Mouse (Mus musculus) adrenal gland, adult (tissue): Measurements from ENCODE around the gene Ddx23.
A peak's percentile ranks its signal among the peaks of the same experiment; 100 is the strongest.

Source experiments
- DNase-seq, 2 experiments: peaks; one replicate each; pipeline ENCODE4 v3.0.0; 2022 to 2023; ENCODE audit warnings: low spot score in 1 of 2; ENCODE audit not compliant: inconsistent age in 2 of 2

Ddx23 gene

DNA sequence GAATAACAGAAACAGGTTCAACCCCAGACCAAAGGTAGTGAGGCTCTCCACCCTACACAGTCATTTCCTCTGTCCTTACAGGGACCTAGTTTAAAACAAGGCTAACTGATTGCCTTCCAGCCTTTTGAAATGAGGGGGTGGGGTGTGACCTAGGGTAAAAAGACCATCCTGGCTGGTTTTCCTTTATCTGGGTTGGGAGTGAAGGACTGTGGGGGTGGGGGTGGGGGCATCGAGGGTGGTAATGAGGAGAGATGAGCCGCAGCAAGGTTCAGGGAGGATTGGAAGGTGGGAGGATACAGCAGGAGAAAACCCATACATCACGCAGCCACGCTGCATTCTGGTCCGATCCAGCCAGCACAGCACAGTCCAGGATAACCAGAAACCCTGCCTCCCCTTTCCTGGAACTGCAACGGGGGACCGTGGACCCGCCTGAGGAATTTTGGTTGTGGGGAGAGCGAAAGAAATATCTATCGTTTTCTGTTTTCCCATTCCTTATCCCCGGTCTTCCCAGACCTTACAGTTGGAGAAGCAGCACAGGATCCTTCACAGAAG is 12.4 kb upstream of the Ddx23 start:
- DNase-seq, result no peak

DNA sequence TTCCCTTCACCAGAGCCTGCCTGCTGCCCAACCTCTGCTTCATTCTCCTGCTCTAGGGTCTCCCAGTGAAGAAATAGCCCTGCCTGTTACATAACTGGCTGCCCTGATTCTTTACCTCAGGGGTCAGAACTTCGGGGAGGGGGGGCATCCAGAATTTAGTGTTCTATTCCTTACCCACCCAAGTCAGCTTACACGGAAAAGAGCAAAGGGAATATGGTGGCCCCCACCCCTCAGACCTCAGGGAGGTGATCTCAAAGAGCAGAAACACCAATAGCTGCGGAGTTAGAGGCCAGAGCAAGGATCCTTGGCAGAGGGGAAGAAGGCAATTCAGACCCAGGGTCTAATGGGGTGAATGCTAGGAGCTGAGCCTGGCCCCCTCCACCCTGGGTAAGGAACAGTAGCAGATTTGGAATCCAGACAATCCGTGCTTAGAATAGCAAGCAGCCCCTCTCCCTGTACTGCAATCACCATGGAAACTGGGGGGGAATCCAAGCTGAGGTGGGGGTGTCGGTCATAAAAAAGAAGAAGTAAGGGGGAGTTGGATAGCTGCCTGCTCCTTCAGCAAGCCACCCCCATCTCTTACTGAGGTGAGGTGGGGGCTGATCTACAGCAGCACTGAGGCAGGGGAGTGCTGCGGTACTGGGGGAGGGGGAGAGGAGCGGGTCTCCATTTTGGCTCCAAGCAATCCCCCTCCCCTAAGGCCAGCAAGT is 11.7 kb upstream of the Ddx23 start:
- DNase-seq, result no peak

GRCm38 (mm10) chr15:98673732-98674131 is 11.0 kb upstream of the Ddx23 start:
- no peak for DNase-seq

- DNase-seq, result peak; percentile 77 to 79
Measured at GRCm38 (mm10) chr15:98672592-98672991, 9.9 kb upstream of the Ddx23 start.

- peak in 1 of 2 experiments; percentile 70 for DNase-seq
Measured at GRCm38 (mm10) chr15:98664042-98664907, 1.6 kb upstream of the Ddx23 start.

- DNase-seq, result no peak
Measured at GRCm38 (mm10) chr15:98662198-98662566, 512 bp downstream of the Ddx23 start.

- peak in 1 of 2 experiments; percentile 26 for DNase-seq
Measured at GRCm38 (mm10) chr15:98656982-98657751, 5.5 kb downstream of the Ddx23 start.

GRCm38 (mm10) chr15:98652174-98652573 is 10.5 kb downstream of the Ddx23 start:
- no peak for DNase-seq

DNA sequence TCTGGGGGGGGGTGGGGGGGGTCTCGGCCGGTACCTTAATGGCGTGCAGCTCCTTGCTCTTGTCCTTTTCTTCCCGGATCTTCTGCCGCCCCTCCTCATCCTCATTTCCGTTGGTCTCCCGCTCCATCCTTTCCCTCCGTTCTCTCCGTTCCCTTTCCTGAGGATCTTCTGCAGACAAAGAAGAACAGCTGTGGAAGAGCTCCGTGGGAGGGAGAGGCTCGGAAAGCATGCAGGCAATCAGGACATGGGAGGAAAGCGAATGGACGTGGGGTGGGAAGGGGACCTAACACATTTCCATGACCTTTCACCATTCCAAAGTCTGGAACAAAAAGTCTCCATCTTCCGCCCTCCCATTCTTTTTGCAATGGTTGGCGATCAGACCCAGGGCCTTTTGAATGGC is 11.3 kb downstream of the Ddx23 start:
- no peak for DNase-seq

GRCm38 (mm10) chr15:98648071-98648470 is 14.6 kb downstream of the Ddx23 start:
- no peak for DNase-seq

DNA sequence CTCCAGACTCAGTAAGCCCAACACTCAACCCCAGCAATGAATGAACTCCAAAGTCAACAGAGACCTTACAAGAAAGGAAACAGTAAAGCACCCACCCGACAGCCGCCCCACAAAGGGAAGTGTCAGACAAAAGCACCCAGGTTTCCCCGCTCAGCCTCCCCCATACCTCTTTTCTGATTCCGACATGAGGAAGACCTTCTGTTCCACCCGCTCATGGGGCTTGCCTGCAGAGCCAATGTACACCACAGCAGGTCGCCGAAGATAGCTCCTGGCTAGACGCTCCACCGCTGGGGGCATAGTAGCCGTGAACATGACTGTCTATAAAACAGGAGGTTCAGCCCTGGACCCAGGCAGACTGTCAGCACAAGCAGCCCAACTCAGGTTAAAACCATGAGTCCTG is 15.4 kb downstream of the Ddx23 start:
- no peak for DNase-seq

- DNase-seq, result no peak
Measured at GRCm38 (mm10) chr15:98646737-98647136, 16.0 kb downstream of the Ddx23 start.

DNA sequence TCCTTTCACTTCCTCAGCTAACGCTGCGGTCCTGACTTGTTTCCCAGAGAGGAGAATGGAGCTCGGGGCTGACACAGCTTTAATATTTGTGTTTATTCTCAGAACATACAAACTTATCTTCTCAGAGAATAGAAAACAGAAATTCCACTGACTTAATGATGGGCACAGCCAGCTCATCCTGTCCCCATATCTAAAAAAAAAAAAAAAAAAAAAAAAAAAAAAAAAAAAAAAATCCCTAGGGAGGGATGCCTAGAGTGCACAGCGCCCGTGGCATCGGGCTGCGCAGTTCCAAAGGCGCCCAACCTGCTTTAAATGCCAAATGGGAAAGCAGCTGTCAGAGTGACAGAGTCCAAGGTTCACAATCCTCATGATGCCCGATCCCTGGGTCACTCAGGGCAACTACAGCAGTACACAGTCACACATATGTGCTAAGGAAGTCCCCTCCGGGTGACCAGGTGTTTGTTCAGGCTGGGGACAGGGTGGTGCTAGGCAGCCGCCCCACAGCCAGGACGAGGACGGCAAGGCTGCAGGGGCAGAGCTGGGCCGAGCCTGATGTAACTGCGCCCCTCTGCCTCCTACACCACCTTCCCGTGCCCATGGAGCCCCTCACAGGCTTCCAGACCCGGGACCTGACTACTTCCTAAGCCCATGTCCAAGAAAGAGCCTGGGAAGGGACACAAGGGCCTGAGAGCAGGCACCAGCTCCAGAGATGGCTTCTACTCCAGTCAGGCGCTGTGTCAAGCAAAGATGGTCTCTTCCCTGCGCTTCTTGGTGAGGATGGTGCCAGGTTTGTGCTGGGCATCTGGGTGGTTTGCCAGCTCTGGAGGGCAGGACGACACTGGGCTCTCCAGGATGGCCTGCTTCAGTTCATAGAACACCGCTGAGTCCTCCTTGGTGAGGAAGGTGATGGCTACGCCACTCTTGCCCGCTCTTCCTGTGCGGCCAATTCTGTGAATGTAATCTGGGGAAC is 17.4 kb downstream of the Ddx23 start:
- no peak for DNase-seq

GRCm38 (mm10) chr15:98644406-98644805 is 18.3 kb downstream of the Ddx23 start:
- no peak for DNase-seq

GRCm38 (mm10) chr15:98640157-98640556 is 22.5 kb downstream of the Ddx23 start:
- DNase-seq, result no peak

- DNase-seq, result no peak
Measured at GRCm38 (mm10) chr15:98637155-98637554, 25.5 kb downstream of the Ddx23 start.

DNA sequence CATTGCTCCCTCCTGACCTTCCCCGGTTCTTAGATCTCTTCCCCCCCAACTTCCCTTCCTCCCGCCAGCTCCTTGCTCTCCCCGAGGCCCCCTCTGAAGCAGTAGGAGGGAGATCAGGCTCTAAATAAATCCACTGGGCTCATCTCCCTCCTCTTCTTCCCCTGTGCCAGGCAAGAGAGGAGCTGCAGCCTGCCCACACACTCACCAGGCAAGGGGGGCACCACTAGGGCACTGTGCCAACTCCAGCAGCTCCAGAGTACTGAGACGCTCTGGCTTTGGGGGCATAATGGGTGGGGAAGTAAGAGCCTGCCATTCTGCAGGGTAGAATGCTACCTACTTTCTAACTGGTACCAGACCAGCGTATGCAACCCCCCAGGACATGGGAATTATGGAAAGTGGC is 26.2 kb downstream of the Ddx23 start:
- peak in 1 of 2 experiments; percentile 14 for DNase-seq

DNA sequence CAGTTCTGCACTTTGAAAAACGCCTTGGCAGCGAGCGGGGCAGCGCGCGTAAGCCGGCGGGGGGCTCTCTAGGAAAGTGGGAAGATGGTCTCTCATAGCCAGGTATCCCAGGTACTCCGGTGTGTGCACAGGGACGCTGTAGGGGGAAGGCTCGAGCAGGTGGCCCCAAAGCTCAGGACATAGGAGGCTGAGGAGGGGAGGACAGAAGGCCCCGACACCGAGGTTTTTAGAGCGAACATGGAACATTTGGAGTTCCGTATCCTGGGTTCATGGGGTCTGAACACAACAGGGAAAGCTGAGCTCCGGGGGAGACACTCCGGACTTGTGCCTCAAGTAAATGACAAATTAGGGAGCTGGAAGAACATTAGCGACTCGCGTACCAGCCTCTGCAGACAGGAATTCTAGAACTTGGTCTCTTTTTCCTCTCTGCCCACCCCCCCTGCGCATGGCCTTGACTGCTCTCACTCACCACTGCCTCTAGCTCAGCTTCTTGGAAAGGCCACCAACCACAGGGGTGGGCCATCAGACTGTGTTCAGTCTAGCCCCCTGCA is 27.3 kb downstream of the Ddx23 start:
- DNase-seq, result peak; percentile 36 to 73

GRCm38 (mm10) chr15:98634541-98635081 is 28.1 kb downstream of the Ddx23 start:
- DNase-seq, result peak; percentile 82 to 93
